Mouse (Mus musculus) adrenal gland, adult 8-10 months (tissue): Measurements from ENCODE around the gene Lbh. TPM values are rescaled to one million over a fixed set of nuclear protein-coding genes. Genes with fewer than 3 reads are reported as not detected.

Source experiments
- DNase-seq: peaks from one replicate; pipeline ENCODE4 v3.0.0; 2022
- total RNA-seq, 4 experiments: library from RNA; stranded (reverse); gene quantifications; 2 replicates each; pipeline ENCODE4 v1.2.4; 2022

Gene Lbh
- total RNA-seq, 4 experiments from 2014 or later, result 28.5 to 45.1 (median 37.6) TPM

GRCm38 (mm10) chr17:72939569-72939899 lies 21.4 kb downstream of the Lbh start:
- no peak for DNase-seq

- DNase-seq, result no peak
Observed at GRCm38 (mm10) chr17:72944368-72944767, 26.3 kb downstream of the Lbh start.

GRCm38 (mm10) chr17:72947111-72947859 lies 29.2 kb downstream of the Lbh start:
- DNase-seq, result no peak

GRCm38 (mm10) chr17:72948119-72948518 lies 30.0 kb downstream of the Lbh start:
- DNase-seq, result no peak

- DNase-seq, result no peak
Observed at GRCm38 (mm10) chr17:72949247-72949701, 31.2 kb downstream of the Lbh start.

- DNase-seq, result no peak
Observed at GRCm38 (mm10) chr17:72951331-72951730, 33.2 kb downstream of the Lbh start.

- DNase-seq, result no peak
Observed at GRCm38 (mm10) chr17:72953811-72954685, 35.9 kb downstream of the Lbh start.

- DNase-seq, result no peak
Observed at GRCm38 (mm10) chr17:72955534-72955933, 37.4 kb downstream of the Lbh start.

GRCm38 (mm10) chr17:72957016-72957415 lies 38.9 kb downstream of the Lbh start:
- no peak for DNase-seq

GRCm38 (mm10) chr17:72958886-72959285 lies 40.8 kb downstream of the Lbh start:
- no peak for DNase-seq

GRCm38 (mm10) chr17:72959497-72960039 lies 41.5 kb downstream of the Lbh start:
- no peak for DNase-seq

- DNase-seq, result no peak
Observed at GRCm38 (mm10) chr17:72960243-72960642, 42.1 kb downstream of the Lbh start.

GRCm38 (mm10) chr17:72960873-72961272 lies 42.8 kb downstream of the Lbh start:
- DNase-seq, result no peak

- no peak for DNase-seq
Observed at GRCm38 (mm10) chr17:72961953-72962630, 44.0 kb downstream of the Lbh start.

- no peak for DNase-seq
Observed at GRCm38 (mm10) chr17:72965687-72966086, 47.6 kb downstream of the Lbh start.

- DNase-seq, result no peak
Observed at GRCm38 (mm10) chr17:72966091-72966531, 48.0 kb downstream of the Lbh start.

GRCm38 (mm10) chr17:72966878-72967277 lies 48.8 kb downstream of the Lbh start:
- no peak for DNase-seq

- no peak for DNase-seq
Observed at GRCm38 (mm10) chr17:72967371-72968175, 49.5 kb downstream of the Lbh start.

GRCm38 (mm10) chr17:72968666-72969065 lies 50.6 kb downstream of the Lbh start:
- DNase-seq, result no peak

GRCm38 (mm10) chr17:72970631-72971161 lies 52.6 kb downstream of the Lbh start:
- DNase-seq, result no peak

GRCm38 (mm10) chr17:72973041-72973440 lies 54.9 kb downstream of the Lbh start:
- no peak for DNase-seq
